ENCODE assay signal across 8 mouse cellular contexts in genomic region chr5:142723520-142724133, GRCm38 (mm10). TPM values are rescaled to one million over a fixed set of nuclear protein-coding genes. Genes with fewer than 3 reads are reported as not detected.
DNase-seq lines count a peak whose midpoint lies in the region; ATAC-seq and TF ChIP-seq lines count a peak whose summit lies in the region.

No protein-coding gene starts in this region.

- TF ChIP-seq CTCF in liver, adult 2 months (IDR thresholded peaks at IDR 0.05; ENCODE audit: low read depth, low read length): peak; percentile 78
- peak; percentile 88 for TF ChIP-seq CTCF in stomach, postnatal 0 days (IDR thresholded peaks at IDR 0.05; ENCODE audit: low read depth)

- peaks cover 24% of the 10 kb centered on the region for H3K36me3 ChIP-seq in intestine, embryonic 16.5 days (ENCODE audit: control insufficient read depth, insufficient read depth, low read length)
- peaks cover 17% of the 10 kb centered on the region for H3K36me3 ChIP-seq in liver, adult 2 months (ENCODE audit: control insufficient read depth, insufficient read depth, low read length)
- H3K36me3 ChIP-seq in stomach, postnatal 0 days (ENCODE audit: control insufficient read depth, insufficient read depth, low read length): peaks cover 13% of the 10 kb centered on the region

- peak; percentile 69 for ATAC-seq in intestine, embryonic 16.5 days
- ATAC-seq in monocyte, adult 5-6 weeks (replicated peaks; ENCODE audit: insufficient number of reproducible peaks, low FRiP score, low TSS enrichment, poor library complexity, severe bottlenecking): peak; percentile 79
- peak; percentile 77 for ATAC-seq in stomach, postnatal 0 days (ENCODE audit: low FRiP score, low TSS enrichment)

- 11% methylated on average over 7 of the region's 7 CpGs for WGBS in intestine, embryonic 16.5 days
- 15% methylated on average over 7 of the region's 7 CpGs for WGBS in liver, adult 2 months
- 12% methylated on average over 7 of the region's 7 CpGs for WGBS in stomach, postnatal 0 days

- H3K79me2 ChIP-seq in liver, adult 2 months (ENCODE audit: control insufficient read depth, insufficient read depth, low read length): no peaks in the 10 kb centered on the region

- TF ChIP-seq POLR2A in liver, adult 2 months (IDR thresholded peaks at IDR 0.05; ENCODE audit: extremely low read depth, insufficient read depth, low read length): no peak

- no peak overlapping the region for H3K9ac ChIP-seq in intestine, embryonic 16.5 days (ENCODE audit: low read depth, low read length)
- H3K9ac ChIP-seq in liver, adult 2 months (ENCODE audit: low read depth, low read length): no peak overlapping the region
- H3K9ac ChIP-seq in stomach, postnatal 0 days (ENCODE audit: low read length): no peak overlapping the region

- H3K27me3 ChIP-seq in intestine, embryonic 16.5 days (replicated peaks; ENCODE audit: control insufficient read depth, insufficient read depth, low read length): no peaks in the 10 kb centered on the region
- H3K27me3 ChIP-seq in liver, adult 2 months (ENCODE audit: control insufficient read depth, insufficient read depth, low read length): no peaks in the 10 kb centered on the region
- no peaks in the 10 kb centered on the region for H3K27me3 ChIP-seq in stomach, postnatal 0 days (ENCODE audit: control insufficient read depth, insufficient read depth, low read length)

- intact Hi-C loops in gastrocnemius, postnatal 14 days (cut with DNase I; ENCODE audit: low total_unique reads): no loop called here

- no peak for TF ChIP-seq EP300 in stomach, postnatal 0 days (optimal IDR thresholded peaks at IDR 0.05)

- DNase-seq in 3T3-L1 (ENCODE audit: low read depth, low spot score) (peak; percentile 89), MN1 (ENCODE audit: low spot score) (peak; percentile 80)
- peak; percentile 63 to 79 for DNase-seq in cerebellum, postnatal 4 days (ENCODE audit: low spot score in 2 of 2)
- peak; percentile 48 for DNase-seq in gastrocnemius, postnatal 14 days
- DNase-seq in liver, adult 2 months (ENCODE audit: extremely low read depth, low read depth, low spot score): peak; percentile 29
- peak; percentile 81 for DNase-seq in stomach, postnatal 0 days (ENCODE audit: low spot score)

- peaks cover 3% of the 10 kb centered on the region; the same call in 1 of the 2 replicates for H3K4me1 ChIP-seq in intestine, embryonic 16.5 days (ENCODE audit: control insufficient read depth, insufficient read depth, low read length)
- no peaks in the 10 kb centered on the region for H3K4me1 ChIP-seq in liver, adult 2 months (ENCODE audit: control insufficient read depth, insufficient read depth, low read length)
- no peaks in the 10 kb centered on the region for H3K4me1 ChIP-seq in stomach, postnatal 0 days (replicated peaks; ENCODE audit: control insufficient read depth, insufficient read depth)

- peak overlapping the region; percentile 38 for H3K4me2 ChIP-seq in intestine, embryonic 16.5 days (ENCODE audit: low read depth, low read length)
- H3K4me2 ChIP-seq in stomach, postnatal 0 days (replicated peaks; ENCODE audit: low read depth): no peak overlapping the region

- 0 out of 2 replicates have a peak overlapping the region, but pooled peaks have one; percentile 1 for H3K4me3 ChIP-seq in intestine, embryonic 16.5 days (ENCODE audit: low read length)
- no peak overlapping the region for H3K4me3 ChIP-seq in liver, adult 2 months (ENCODE audit: insufficient read depth, low read depth, low read length)
- H3K4me3 ChIP-seq in stomach, postnatal 0 days (ENCODE audit: low read depth, low read length): no peak overlapping the region

- no peaks in the 10 kb centered on the region for H3K9me3 ChIP-seq in intestine, embryonic 16.5 days (ENCODE audit: control insufficient read depth, low read length)
- no peaks in the 10 kb centered on the region for H3K9me3 ChIP-seq in stomach, postnatal 0 days (ENCODE audit: control insufficient read depth, low read length)

- H3K27ac ChIP-seq in intestine, embryonic 16.5 days (ENCODE audit: low read length): no peak overlapping the region
- no peak overlapping the region for H3K27ac ChIP-seq in liver, adult 2 months (replicated peaks; ENCODE audit: insufficient read depth, low read depth, low read length)
- no peak overlapping the region for H3K27ac ChIP-seq in stomach, postnatal 0 days (replicated peaks)

RNA-seq across cellular contexts. Expression of gene Slc29a4, which starts 31.3 kb away (rescaled TPM):
- total RNA-seq in gastrocnemius, postnatal 14 days (2021): under 1 TPM; 0.29 to 0.37 TPM
- 5.8 and 6.9 TPM in 2 replicates for polyA plus RNA-seq in intestine, embryonic 16.5 days (2015; fragmentation: Nextera tagmentation; extraction: Ambion mirVana)
- total RNA-seq in liver, adult 2 months (2014; rRNA removed): not detected in 2 replicates
- 0.02 and 0.04 TPM in 2 replicates for polyA plus RNA-seq in liver, adult 2 months (2012; rRNA removed)
- 0.32 to 0.78 TPM (median 0.38 TPM) in 3 replicates for total RNA-seq in monocyte, adult 5-6 weeks (2017)
- 1.5 and 2.3 TPM in 2 replicates for polyA plus RNA-seq in stomach, postnatal 0 days (2015; fragmentation: Nextera tagmentation; extraction: Ambion mirVana)

Comparison
In these comparisons a context has a peak if more than half of its experiments do, and no peak if none do; other contexts are left out.
1. DNase-seq: peak in every context shown above with its lines; median percentile 89 in 3T3-L1; 81 in stomach, postnatal 0 days; 80 in MN1; 71 in cerebellum, postnatal 4 days; 48 in gastrocnemius, postnatal 14 days; 29 in liver, adult 2 months.